Mouse (Mus musculus) limb, embryonic 11.5 days (tissue): ENCODE measurements at regions not wholly inside any gene's neighbourhood (a gene's known extent, or its start where the extent isn't known, plus 50 kb on each side); places are given as distances from the start of the nearest gene placed in this dataset.

ENCODE experiments used
- ATAC-seq: fragments of 200-750 bp; cut with Nextera tagmentation; 2 replicates; pipeline ENCODE4 v1.8.0; 2017; ENCODE audit warnings: low read depth; ENCODE audit not compliant: insufficient number of reproducible peaks, low FRiP score, low TSS enrichment
- DNase-seq: peaks from one replicate; pipeline ENCODE4 v3.0.0-alpha.2; 2015; ENCODE audit warnings: low spot score
- H3K27ac ChIP-seq: fragments of 300-500 bp; sonication (generic); replicated peaks from 2 replicates; pipeline ENCODE4 v1.5.1; 2014; ENCODE audit warnings: low read depth, mild to moderate bottlenecking, low read length
- H3K27me3 ChIP-seq: fragments of 300-500 bp; sonication (generic); 2 replicates; pipeline ENCODE4 v1.6.1; 2014; ENCODE audit warnings: mild to moderate bottlenecking, low read length, mixed read lengths; ENCODE audit not compliant: control insufficient read depth, insufficient read depth
- H3K36me3 ChIP-seq: fragments of 300-500 bp; sonication (generic); 2 replicates; pipeline ENCODE4 v1.6.1; 2014; ENCODE audit warnings: mild to moderate bottlenecking, low read length, moderate library complexity, mixed read lengths; ENCODE audit not compliant: control insufficient read depth, insufficient read depth
- H3K4me1 ChIP-seq: fragments of 300-500 bp; sonication (generic); 2 replicates; pipeline ENCODE4 v1.6.1; 2014; ENCODE audit warnings: low read length, mixed read lengths; ENCODE audit not compliant: control insufficient read depth, insufficient read depth
- H3K4me2 ChIP-seq: fragments of 300-500 bp; sonication (generic); 2 replicates; pipeline ENCODE4 v1.6.1; 2014; ENCODE audit warnings: low read depth, mild to moderate bottlenecking, moderate library complexity; ENCODE audit not compliant: severe bottlenecking
- H3K4me3 ChIP-seq: fragments of 300-500 bp; sonication (generic); 2 replicates; pipeline ENCODE4 v1.5.1; 2014; ENCODE audit warnings: low read depth, low read length
- H3K9ac ChIP-seq: fragments of 300-500 bp; sonication (generic); 2 replicates; pipeline ENCODE4 v1.6.1; 2014; ENCODE audit warnings: mild to moderate bottlenecking, low read length
- H3K9me3 ChIP-seq: fragments of 300-500 bp; sonication (generic); 2 replicates; pipeline ENCODE4 v1.6.1; 2016; ENCODE audit warnings: low read length; ENCODE audit not compliant: control insufficient read depth
- WGBS: fragments of 180-500 bp; shearing (Covaris S2); extraction: QIAGEN DNeasy Blood & Tissue Kit; methylation state at CpG from one replicate; pipeline ENCODE4 v1.1.7; 2014; 5-methylcytosine and 5-hydroxymethylcytosine counted together

DNA sequence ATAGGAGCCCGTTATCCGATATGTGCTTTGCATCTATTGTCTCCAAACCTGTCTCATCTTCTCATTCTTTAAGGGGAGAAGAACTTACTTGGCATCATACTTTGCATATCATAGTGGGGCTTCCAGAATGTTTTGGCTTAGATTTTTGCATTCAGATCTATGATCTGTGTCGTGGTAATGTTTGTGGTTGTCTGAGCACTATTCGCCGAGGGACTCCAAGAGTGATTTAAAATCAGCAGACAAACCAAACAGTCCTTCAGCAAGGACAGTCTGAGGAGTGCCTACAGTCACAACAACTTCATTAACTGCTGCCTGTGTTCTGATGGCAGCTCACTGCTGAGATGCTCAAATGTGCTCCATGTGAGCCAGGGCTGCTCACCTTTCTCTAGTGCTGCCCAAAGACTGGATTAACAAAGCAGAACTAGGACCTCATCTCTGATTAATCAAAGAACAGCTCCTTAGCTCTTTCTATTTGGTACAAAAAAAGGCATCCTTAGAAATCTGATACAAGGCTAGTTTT, 182.5 kb downstream of the Enc1 start:
- no peak overlapping the region for H3K27ac ChIP-seq
- 87% methylated on average over 5 of the region's 5 CpGs for WGBS

DNA sequence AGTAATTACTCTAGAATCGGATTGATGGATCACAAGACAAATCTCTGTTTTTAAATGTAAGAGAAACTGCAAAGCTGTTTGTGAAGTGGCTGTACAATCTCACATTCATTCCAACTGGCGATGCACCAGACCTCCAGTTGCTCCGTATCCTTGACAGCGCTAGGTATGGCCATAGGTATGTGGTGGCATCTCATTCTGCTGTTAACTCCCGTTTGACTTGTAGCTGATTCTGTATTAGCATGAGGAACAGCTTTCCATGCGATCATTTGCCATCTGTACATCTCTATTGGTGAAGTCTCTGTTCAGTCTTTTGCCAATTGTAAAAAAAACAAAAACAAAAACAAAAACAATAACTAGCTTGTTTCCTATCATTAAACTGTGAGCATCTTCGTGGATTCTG, 182.0 kb downstream of the Enc1 start:
- WGBS, result 89% methylated on average over 7 of the region's 7 CpGs

More for the DNA sequence above, 182.5 kb downstream of the Enc1 start:
- no peak overlapping the region for H3K4me2 ChIP-seq
- no peak overlapping the region for H3K4me3 ChIP-seq
- H3K9me3 ChIP-seq, result no peaks in the 10 kb centered on the region
- H3K36me3 ChIP-seq, result no peaks in the 10 kb centered on the region
- DNase-seq (no peak), ATAC-seq (no peak)
- no peak overlapping the region for H3K9ac ChIP-seq
- peaks cover 8% of the 10 kb centered on the region; the same call in 1 of the 2 replicates for H3K4me1 ChIP-seq
- no peaks in the 10 kb centered on the region for H3K27me3 ChIP-seq

DNA sequence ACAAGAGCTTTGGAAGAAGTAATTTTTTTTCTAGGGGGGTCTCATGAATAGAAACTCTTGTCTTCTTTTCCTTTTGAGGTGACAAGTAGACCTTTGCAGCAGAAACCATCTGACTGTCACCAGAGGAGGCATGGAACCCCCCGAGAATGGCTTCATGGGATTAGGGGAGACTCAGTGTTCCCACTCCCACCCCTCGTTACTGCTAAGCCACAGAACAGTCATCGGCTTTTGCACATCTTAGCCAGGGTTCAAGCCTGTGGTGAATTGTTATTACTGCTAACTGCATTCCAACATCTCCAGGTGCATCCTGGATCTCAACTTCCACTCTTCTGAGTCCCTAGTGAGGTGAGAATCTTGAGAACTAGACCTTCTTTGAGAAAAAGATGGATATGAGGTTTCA, 180.9 kb downstream of the Enc1 start:
- no peaks in the 10 kb centered on the region for H3K36me3 ChIP-seq
- no peak overlapping the region for H3K9ac ChIP-seq
- 82% methylated on average over 3 of the region's 3 CpGs for WGBS
- DNase-seq, result no peak
- H3K27me3 ChIP-seq, result no peaks in the 10 kb centered on the region
- no peak overlapping the region for H3K4me3 ChIP-seq
- no peak for ATAC-seq
- no peak overlapping the region for H3K27ac ChIP-seq
- no peaks in the 10 kb centered on the region for H3K9me3 ChIP-seq
- H3K4me2 ChIP-seq, result no peak overlapping the region
- H3K4me1 ChIP-seq, result peaks cover 8% of the 10 kb centered on the region; the same call in 1 of the 2 replicates

More for the DNA sequence above, 182.0 kb downstream of the Enc1 start:
- Histone ChIP-seq H3K9me3 (no peaks in the 10 kb centered on the region), H3K27ac (no peak overlapping the region), H3K4me2 (no peak overlapping the region), H3K27me3 (no peaks in the 10 kb centered on the region), H3K36me3 (no peaks in the 10 kb centered on the region), H3K4me3 (no peak overlapping the region), H3K9ac (no peak overlapping the region), H3K4me1 (peaks cover 8% of the 10 kb centered on the region; the same call in 1 of the 2 replicates)
- ATAC-seq (no peak), DNase-seq (no peak)

DNA sequence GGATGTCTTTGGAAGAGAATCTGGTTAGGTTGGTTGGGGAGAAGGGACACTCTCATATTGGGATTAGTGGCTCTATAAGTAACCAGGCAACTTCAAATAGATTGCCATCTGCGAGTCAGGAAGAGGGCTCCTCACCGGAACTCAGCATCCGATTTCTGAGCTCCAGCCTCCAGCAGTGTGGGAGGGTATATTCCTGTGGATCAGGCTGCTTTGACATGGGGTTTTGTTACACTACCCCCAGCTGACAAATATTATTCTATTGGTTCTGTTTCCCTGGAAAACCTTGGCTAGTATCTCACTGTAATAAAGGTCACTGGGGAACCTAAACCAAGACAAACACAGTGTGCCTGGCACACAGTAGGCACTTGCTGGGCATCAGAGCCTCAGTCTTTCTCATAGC, 179.9 kb downstream of the Enc1 start:
- H3K9me3 ChIP-seq, result no peaks in the 10 kb centered on the region
- DNase-seq, result no peak
- H3K4me2 ChIP-seq, result no peak overlapping the region
- no peak for ATAC-seq
- H3K4me3 ChIP-seq, result no peak overlapping the region
- whole genome bisulfite sequencing, result 70% methylated on average over 3 of the region's 3 CpGs
- no peaks in the 10 kb centered on the region for H3K27me3 ChIP-seq
- no peak overlapping the region for H3K27ac ChIP-seq
- H3K36me3 ChIP-seq, result no peaks in the 10 kb centered on the region
- peaks cover 8% of the 10 kb centered on the region; the same call in 1 of the 2 replicates for H3K4me1 ChIP-seq
- no peak overlapping the region for H3K9ac ChIP-seq

DNA sequence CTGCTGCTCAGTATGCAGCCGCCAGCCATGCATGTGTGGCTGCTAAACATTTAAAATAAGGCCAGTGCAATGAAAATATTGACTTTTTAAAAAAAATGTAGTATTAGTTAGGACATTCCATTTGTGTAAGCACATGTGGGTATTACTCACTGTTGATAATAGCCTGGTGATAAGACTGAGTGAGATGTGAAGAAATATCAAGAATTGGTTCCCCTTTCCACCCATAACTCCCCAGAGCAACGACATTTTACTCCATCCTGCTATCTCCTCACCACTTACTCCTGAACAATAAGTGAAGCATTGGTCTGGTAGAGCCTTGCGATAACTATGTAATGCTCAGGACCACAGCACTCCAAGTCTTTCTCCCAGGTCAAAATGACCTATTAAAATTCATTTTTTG, 178.2 kb downstream of the Enc1 start:
- Histone ChIP-seq H3K4me1 (peaks cover 8% of the 10 kb centered on the region; the same call in 1 of the 2 replicates), H3K36me3 (no peaks in the 10 kb centered on the region), H3K4me3 (no peak overlapping the region), H3K27ac (no peak overlapping the region), H3K9me3 (no peaks in the 10 kb centered on the region), H3K4me2 (no peak overlapping the region), H3K27me3 (no peaks in the 10 kb centered on the region), H3K9ac (no peak overlapping the region)
- 95% methylated on average over 3 of the region's 3 CpGs for WGBS
- ATAC-seq (no peak), DNase-seq (no peak)

DNA sequence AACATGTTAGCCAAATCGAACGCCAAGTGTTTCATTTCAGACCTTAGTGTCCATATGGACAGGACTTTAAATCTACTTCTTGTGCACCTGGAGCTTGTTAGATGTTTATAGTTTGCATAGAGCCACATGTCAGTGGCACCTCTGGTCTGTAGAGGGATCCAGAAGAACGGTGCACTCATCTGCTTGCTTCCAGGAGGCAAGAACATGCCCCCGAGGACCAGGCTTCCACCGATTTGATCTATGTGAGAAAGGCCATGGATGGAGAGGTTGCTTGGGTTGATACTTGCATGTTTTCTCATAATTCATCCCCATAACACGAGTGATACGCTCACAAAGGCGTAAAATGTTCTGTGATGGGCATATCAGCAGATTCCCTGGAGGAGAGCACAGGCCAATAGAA, 177.8 kb downstream of the Enc1 start:
- Histone ChIP-seq H3K4me3 (no peak overlapping the region), H3K9me3 (no peaks in the 10 kb centered on the region), H3K4me1 (peaks cover 6% of the 10 kb centered on the region; the same call in 1 of the 2 replicates), H3K36me3 (no peaks in the 10 kb centered on the region), H3K27me3 (no peaks in the 10 kb centered on the region), H3K4me2 (no peak overlapping the region), H3K9ac (no peak overlapping the region), H3K27ac (no peak overlapping the region)
- no peak for ATAC-seq
- WGBS, result 58% methylated on average over 8 of the region's 8 CpGs
- DNase-seq, result no peak

DNA sequence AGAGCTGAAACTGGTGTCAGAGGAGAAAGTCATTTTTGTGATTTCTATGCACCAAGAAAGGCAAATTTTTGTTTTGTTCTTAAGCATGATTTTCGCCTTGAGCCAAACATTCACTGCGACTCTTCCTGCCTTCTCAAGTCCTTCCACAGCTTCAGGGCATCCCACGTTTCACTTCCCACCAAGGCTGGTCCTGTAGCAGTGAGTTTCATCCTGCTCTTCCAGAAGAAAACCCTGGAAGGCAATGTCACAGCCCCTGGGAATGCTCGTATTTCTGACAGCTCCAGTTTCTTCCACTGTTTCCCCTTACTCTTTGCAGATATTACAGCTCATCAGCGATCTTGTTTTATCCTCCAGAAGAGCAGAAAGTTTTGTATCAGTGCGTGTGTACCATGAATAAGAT, 177.2 kb downstream of the Enc1 start:
- WGBS, result 70% methylated on average over 6 of the region's 6 CpGs
- DNase-seq, result no peak
- Histone ChIP-seq H3K9me3 (no peaks in the 10 kb centered on the region), H3K36me3 (no peaks in the 10 kb centered on the region), H3K4me2 (no peak overlapping the region), H3K27me3 (no peaks in the 10 kb centered on the region), H3K4me1 (peaks cover 6% of the 10 kb centered on the region; the same call in 1 of the 2 replicates), H3K27ac (no peak overlapping the region), H3K4me3 (no peak overlapping the region), H3K9ac (no peak overlapping the region)
- no peak for ATAC-seq

DNA sequence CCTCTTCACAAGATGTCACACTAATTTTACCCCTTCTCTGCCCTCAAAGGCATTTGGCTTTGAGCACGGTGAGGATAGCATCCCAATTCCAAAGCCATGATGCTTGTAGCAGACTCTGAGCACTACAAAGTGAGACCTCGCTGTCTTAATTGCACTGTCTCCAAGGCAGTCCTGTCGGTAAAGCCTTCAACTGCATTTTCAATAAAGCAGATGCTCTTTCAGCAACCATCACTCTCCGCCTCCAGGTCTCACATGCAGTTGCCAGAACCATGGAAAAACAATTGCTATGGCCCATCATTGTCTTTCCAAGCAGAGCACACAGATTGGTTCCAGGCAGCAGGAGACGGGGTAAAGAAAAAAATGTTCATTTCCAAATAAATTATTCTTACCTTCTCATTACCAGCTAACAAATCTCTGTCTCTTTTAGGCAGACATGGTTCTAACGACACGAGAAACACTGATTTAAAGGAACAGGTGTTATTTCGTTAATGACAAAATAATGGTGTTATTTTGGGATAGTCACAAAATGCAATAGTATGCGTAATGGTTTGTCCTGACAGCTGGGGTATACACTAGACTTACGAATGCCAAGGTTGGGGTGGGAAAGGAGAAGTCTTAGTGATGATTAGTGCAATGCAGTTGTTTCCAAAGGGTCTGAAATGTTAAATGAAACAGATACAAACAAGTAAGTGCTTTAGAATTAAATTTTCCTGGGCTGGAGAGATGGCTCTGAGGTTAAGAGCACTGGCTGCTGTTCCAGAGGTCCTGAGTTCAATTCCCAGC, 175.2 kb downstream of the Enc1 start:
- Histone ChIP-seq H3K9me3 (no peaks in the 10 kb centered on the region), H3K4me1 (peaks cover 7% of the 10 kb centered on the region), H3K4me3 (no peak overlapping the region), H3K36me3 (no peaks in the 10 kb centered on the region), H3K4me2 (no peak overlapping the region), H3K27ac (no peak overlapping the region), H3K9ac (no peak overlapping the region), H3K27me3 (no peaks in the 10 kb centered on the region)
- DNase-seq (no peak), ATAC-seq (no peak)
- WGBS, result 61% methylated on average over 10 of the region's 10 CpGs
